Mouse (Mus musculus): ENCODE data around the gene Gm10153.

DNA sequence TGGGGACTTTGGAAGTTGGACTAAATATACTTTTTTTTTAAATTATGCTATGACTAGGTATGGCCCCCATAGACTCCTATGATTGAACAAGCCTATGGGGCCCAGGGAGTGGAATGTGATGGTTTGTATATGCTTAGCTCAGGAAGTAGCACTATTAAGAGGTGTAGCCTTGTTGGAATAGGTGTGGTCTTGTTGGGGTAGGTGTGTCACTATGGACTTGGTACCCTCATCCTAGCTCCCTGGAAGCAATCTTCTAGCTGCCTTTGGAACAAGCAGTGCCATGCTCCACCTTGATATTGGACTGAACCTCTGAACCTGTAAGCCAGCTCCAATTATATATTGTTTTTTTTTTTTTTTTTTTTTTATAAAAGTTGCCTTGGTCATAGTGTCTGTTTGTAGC lies 15.3 kb upstream of the Gm10153 start:
- TF ChIP-seq CTCF (IDR thresholded peaks at IDR 0.05; ENCODE audit: low read depth) (no peak), EP300 (optimal IDR thresholded peaks at IDR 0.05) (no peak)
